Mouse (Mus musculus) adrenal gland, adult (tissue): ENCODE measurements around the gene Ndufb2.

Source experiments
- DNase-seq, 2 experiments: peaks; one replicate each; pipeline ENCODE4 v3.0.0; 2022 to 2023; ENCODE audit warnings: low spot score in 1 of 2; ENCODE audit not compliant: inconsistent age in 2 of 2

Ndufb2 gene

DNA sequence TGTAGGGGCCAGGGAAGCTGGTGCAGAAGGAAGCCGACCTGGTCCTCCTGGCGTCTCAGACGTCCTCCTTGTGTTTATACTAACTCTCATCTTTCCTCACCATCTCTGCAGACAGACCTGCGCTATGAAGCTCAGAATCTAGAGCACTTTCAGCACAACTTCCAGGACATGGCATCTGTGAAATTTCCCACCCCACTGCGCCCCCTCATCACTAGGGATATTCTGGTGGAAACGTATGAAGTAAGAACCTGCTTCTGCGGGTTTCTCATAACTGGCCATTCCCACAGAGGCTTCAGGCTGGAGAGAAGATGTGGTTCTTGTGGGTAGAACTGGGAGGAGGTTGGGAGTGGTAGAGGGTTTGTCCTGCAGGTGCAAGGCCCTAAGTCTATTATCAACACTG, 12.8 kb upstream of the Ndufb2 start:
- DNase-seq = no peak

DNA sequence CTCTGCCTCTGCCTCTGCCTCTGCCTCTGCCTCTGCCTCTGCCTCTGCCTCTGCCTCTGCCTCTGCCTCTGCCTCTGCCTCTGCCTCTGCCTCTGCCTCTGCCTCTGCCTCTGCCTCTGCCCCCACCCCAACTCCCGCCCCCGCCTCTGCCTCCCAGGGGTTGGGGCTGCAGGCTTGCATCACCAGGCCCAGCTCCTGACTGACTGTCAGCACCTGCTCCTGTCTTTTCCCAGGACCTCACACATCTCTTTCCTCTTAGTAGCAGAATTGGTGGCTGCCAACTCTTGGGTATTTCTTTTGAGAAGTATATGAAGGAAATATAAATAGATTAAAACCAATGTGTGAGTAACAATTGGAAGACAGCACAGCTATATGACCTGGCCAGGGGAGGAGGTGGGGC, 11.8 kb upstream of the Ndufb2 start:
- no peak for DNase-seq

DNA sequence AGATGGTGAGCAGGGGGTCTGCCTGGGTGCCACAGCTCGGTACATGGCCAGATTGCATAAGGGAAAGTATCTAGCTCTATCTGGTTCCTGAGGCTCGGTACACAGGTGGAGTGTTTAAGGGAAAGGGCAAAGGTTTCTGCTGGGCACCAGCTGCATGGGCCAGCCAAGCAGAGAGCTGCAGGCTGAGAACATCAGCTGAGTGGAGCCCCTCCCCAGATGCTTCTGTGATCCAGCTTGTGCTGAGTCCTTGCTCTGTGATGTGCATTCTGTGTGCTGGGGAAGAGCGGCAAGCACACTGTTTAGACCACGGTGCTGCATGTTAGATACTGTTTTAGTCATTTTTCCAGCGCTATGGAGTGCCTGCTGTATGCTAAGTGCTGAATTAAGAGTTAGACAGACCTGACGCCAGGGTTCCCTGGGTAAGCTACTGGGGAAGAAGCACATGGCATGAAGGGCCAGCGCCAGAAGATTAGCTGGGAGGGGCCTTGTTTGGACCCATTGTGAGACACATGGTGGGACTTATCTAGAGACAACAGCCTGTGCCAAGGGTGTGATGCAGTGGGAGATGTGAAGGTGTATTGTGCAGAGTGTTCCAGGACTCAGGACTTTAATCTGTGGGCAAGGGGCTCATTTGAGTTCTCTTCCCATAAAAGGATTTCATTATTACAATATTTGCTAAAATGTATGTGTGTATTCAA, 11.1 kb upstream of the Ndufb2 start:
- no peak for DNase-seq

DNA sequence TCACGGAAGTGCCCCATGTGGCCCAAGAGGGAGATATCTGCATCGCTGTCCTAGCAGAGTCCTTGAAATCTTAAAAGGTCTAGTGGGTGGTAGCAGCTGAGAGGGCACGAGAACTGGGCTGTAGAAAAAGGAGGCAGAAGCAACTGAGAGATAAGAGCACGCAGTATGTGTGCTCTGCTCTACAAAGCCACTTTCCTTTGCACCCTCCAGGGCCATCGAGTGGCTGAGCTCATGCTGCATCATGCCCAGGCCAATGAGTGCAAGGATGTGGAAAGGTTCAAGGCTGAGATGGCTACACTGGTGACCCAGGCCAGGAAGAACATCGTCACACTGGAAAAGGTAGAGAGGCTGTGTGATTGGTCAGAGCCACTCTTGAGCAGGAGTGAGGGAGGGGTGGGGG, 6.9 kb upstream of the Ndufb2 start, which contains the start of gene Gm42420:
Gene Gm42420 (plus strand): TSS at position 237 of the 400 bp plus-strand sequence.
- DNase-seq = peak; percentile 52 to 75

DNA sequence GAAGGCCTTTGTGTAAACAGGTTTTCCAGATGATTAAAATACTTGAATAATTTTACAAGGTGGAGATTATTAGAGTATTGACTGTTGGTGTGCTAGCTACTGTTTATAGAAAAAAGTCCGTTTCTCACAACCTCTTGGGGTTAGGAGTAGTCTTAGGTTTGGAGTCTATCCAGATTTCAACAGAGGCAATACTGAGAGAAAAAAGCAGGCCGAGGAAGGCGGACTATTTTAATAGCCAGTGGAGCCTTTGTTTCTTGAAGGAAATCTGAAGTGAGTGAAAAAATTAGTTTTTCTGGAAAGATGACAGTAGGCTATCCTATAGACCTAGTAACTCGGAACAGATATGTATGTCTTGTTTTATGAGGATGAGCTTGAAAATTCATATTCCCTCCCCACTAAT, 893 bp upstream of the Ndufb2 start:
- no peak for DNase-seq

DNA sequence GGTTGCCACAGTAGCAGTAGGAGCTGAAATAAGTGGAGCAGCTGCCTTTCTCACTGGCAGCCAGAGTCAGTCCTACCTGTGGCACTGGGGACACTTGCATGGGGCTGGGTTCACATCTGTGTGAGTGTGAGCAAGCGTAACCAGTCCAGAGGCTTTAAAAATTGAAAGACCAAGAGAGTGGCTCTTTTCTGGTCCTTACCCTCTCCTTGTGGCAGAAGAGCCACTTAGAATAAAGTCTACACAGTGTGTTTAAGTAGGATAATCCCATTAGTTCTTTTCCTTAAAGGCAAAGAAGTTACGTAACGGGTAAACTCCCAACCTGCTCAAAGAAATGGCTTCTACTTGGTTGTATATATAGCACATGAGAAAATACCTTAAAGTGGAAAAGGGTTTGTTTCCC, 8.5 kb downstream of the Ndufb2 start:
- DNase-seq = no peak

DNA sequence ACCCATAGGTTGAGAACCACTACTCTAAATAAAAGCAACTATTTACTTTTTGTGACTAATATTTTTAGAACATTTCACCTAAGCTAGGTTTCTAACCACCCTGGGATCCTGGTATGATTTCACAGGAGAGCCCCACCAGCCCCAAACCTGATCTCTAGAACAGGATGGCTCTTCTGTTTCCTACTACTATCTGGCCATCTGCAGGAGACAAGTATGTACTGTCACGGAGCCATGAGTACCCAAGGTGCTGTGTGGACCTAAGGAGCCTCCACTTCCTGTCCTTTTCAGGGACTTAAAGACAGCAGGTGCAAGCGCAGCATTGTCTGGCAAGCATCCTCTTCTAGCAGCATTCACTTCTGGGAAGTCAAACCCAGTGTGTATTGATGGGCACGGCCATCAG, 9.5 kb downstream of the Ndufb2 start:
- no peak for DNase-seq

DNA sequence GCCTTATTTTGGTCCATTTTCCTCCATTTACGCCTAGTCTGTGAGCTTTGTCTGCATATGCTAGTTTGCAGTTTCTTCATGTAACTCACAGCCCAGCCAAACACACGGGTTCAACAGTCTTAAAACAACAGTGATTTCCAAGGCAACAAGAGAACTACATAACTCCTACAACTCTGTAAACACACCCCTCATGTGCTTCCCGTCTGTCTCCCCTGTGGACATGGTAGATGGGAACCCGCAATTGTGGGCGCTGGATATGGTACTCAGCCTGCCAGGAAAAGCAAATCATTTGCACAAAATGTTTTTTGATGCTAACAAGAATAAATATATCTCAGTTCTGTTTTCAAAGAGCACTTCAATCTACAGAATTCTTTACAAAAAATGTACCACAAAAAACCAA, 12.2 kb downstream of the Ndufb2 start:
- DNase-seq = no peak

DNA sequence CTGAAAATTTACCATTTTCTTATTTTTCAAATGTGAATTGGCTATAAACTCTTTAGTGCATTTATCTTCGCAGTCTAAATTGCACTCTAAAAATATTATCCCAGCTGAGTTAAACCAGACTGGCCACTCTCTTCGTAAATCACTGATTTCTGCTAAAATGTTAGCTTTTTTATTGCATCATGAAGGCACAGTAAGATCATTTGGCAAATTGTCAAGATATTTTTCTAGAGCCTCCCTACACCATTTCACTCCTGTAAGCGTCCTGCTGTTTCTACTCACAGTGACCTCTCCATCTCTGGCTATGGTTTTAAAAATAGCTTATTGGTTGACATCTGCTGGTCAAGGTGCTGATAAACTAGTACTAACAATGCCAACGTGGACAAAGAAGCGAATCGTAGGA, 13.7 kb downstream of the Ndufb2 start:
- DNase-seq = no peak

DNA sequence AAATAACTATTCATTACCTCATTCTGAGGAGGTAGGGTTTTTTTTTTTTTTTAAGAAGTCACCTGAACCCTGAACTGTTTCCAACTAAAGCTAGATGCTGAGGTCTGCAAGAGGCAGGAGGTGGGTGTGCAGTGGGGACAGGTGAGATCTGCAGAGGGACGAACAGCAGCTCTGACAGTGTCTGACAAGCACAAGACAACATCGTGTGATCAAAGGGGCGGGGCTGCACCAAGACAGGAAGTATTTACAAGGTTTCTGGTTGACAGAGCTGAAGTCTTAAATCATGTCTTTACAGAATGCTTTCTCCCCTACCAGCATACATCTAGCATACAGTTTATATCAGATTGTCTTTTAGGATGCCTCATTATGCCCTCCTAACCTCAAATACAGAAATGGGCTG, 14.5 kb downstream of the Ndufb2 start:
- DNase-seq = no peak

DNA sequence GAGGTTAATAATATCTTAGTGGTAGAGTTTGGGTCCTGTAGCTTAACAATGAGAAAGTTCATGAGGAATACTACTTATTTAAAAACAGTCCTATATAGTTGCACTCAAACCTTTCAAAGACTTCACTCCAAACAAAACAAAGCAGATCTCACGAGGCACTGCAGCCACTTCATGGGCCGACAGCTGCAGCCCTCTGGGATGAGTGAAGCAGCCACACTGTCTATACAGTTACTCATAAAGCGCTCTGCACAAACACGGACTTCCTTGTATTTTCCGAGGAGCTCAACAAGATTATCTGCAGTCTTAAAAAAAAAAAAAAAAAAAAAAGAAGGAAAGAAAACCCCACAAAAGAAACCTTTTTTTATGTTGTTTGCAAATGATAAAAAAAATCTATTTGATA, 15.0 kb downstream of the Ndufb2 start:
- no peak for DNase-seq

DNA sequence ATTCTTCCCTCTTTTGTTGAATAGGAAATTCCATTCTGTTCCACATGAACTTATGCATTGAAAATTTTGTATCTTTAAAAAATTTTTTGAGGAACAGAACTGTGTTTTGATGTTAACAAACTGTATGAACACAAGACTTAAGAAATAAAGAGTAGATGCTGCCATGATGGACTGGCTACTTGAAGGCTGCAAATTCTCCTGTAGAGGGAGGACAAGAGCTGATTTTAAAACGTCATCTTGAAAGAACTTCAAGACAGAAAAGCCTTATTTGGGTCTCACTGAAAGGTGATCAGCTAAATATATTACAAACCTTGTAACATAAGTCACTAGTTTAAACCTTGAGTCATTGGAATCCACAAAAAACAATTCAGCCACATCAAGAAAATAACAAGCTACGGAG, 17.8 kb downstream of the Ndufb2 start:
- no peak for DNase-seq

DNA sequence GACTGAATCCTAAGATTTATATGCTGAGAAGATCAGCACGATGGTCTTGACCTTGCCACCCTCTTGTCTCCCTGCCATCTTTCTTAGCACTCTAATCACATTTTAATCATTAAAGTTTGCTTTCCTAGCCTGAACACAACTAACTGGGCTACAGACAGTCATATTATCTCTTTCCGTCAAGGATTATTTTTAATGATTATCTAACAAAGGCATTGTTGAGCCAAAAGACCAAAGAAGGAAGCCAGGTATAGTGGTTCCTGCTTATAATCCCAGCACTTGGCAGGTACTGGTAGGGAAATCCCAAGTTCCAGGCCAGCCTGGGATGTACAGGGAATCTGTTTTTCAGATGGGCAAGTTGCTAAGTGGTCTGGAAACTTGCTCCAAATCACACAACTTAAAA, 18.9 kb downstream of the Ndufb2 start:
- DNase-seq = no peak
